Mouse (Mus musculus) lung, embryonic 14.5 days (tissue): Measurements from ENCODE around the gene Hoxa10. TPM values are rescaled to one million over a fixed set of nuclear protein-coding genes. Genes with fewer than 3 reads are reported as not detected.

ENCODE experiments used
- ATAC-seq: fragments of 200-750 bp; cut with Nextera tagmentation; 2 replicates; pipeline ENCODE4 v1.8.0; 2017; ENCODE audit warnings: mild to moderate bottlenecking, moderate TSS enrichment, moderate library complexity; ENCODE audit not compliant: insufficient read depth
- DNase-seq: peaks from one replicate; pipeline ENCODE4 v3.0.0-alpha.2; 2015
- H3K27ac ChIP-seq: fragments of 300-500 bp; sonication (generic); 2 replicates; pipeline ENCODE4 v1.5.1; 2014; ENCODE audit warnings: low read depth, mild to moderate bottlenecking, moderate library complexity
- H3K27me3 ChIP-seq: fragments of 300-500 bp; sonication (generic); 2 replicates; pipeline ENCODE4 v1.6.1; 2014; ENCODE audit warnings: low read length, control low read depth; ENCODE audit not compliant: insufficient read depth
- H3K36me3 ChIP-seq: fragments of 300-500 bp; sonication (generic); 2 replicates; pipeline ENCODE4 v1.6.1; 2014; ENCODE audit warnings: control low read depth; ENCODE audit not compliant: insufficient read depth
- H3K4me1 ChIP-seq: fragments of 300-500 bp; sonication (generic); 2 replicates; pipeline ENCODE4 v1.6.1; 2014; ENCODE audit warnings: antibody characterized with exemption, control low read depth; ENCODE audit not compliant: insufficient read depth
- H3K4me2 ChIP-seq: fragments of 300-500 bp; sonication (generic); 2 replicates; pipeline ENCODE4 v1.6.1; 2014; ENCODE audit warnings: mild to moderate bottlenecking
- H3K4me3 ChIP-seq: fragments of 300-500 bp; sonication (generic); 2 replicates; pipeline ENCODE4 v1.5.1; 2014; ENCODE audit warnings: low read depth, low read length
- H3K9ac ChIP-seq: fragments of 300-500 bp; sonication (generic); 2 replicates; pipeline ENCODE4 v1.6.1; 2014
- H3K9me3 ChIP-seq: fragments of 300-500 bp; sonication (generic); 2 replicates; pipeline ENCODE4 v1.6.1; 2016; ENCODE audit warnings: low read depth, low read length, control low read depth
- CTCF ChIP-seq: IDR thresholded peaks from 2 replicates; pipeline ENCODE4 v1.5.1; 2016; ENCODE audit warnings: antibody characterized with exemption, low read depth
- WGBS: fragments of 180-500 bp; shearing (Covaris S2); extraction: QIAGEN DNeasy Blood & Tissue Kit; methylation state at CpG from one replicate; pipeline ENCODE4 v1.1.7; 2014; 5-methylcytosine and 5-hydroxymethylcytosine counted together
- polyA plus RNA-seq: library from polyadenylated mRNA; unstranded; fragments of >200 nt; fragmentation: Nextera tagmentation; extraction: Ambion mirVana; gene quantifications from 2 replicates; pipeline ENCODE4 v1.2.1, GENCODE M21; 2014

The Hoxa10 gene
- polyA plus RNA-seq, 1 experiment from 2014 or later, result not detected

- WGBS, result 7% methylated on average over 11 of the region's 11 CpGs
- no peak overlapping the region for H3K4me2 ChIP-seq
- peaks cover 89% of the 10 kb centered on the region for H3K27me3 ChIP-seq
- TF ChIP-seq CTCF, result no peak
- H3K9ac ChIP-seq, result no peak overlapping the region
- H3K9me3 ChIP-seq, result no peaks in the 10 kb centered on the region
- no peaks in the 10 kb centered on the region for H3K36me3 ChIP-seq
- DNase-seq (no peak), ATAC-seq (no peak)
- H3K4me1 ChIP-seq, result no peaks in the 10 kb centered on the region
- no peak overlapping the region for H3K4me3 ChIP-seq
- no peak overlapping the region for H3K27ac ChIP-seq
Measured at GRCm38 (mm10) chr6:52274576-52274975, 33.9 kb upstream of the Hoxa10 start.

DNA sequence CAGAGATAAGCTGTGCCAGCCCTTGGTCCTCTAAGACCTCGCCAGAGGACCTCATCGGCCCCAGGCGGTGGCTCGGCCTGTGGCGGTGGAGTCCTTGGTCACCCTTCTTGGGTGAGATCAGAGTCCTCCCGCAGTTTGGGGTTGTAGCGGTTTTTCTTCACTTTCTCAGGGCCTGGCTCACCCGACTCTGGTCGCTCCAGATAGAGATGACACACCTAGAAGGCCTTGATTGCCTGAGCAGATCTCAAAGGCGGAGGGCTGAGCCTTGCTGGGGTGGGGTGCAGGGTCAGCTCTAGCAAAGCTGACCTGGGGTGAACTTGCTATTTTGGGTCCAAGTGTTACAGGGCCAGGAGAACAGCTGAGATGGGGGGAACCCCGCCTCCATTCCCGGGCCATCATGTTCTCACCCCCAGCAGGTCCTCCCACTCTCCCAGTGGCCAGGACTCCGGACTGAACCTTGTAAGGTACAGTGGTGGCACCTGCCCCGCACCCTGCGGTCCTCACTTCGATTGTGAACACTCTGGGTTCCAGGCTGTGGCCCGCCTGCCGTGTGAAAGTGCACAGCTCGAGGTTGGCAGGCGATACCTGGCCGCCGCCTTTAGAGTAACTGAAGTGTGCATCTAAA lies 33.1 kb upstream of the Hoxa10 start:
- no peaks in the 10 kb centered on the region for H3K4me1 ChIP-seq
- no peak overlapping the region for H3K4me3 ChIP-seq
- H3K36me3 ChIP-seq, result no peaks in the 10 kb centered on the region
- no peak overlapping the region for H3K9ac ChIP-seq
- no peak for DNase-seq
- H3K4me2 ChIP-seq, result no peak overlapping the region
- 3% methylated on average over 22 of the region's 22 CpGs for WGBS
- TF ChIP-seq CTCF, result no peak
- H3K27me3 ChIP-seq, result peaks cover 94% of the 10 kb centered on the region
- ATAC-seq, result no peak
- no peak overlapping the region for H3K27ac ChIP-seq
- no peaks in the 10 kb centered on the region for H3K9me3 ChIP-seq

DNA sequence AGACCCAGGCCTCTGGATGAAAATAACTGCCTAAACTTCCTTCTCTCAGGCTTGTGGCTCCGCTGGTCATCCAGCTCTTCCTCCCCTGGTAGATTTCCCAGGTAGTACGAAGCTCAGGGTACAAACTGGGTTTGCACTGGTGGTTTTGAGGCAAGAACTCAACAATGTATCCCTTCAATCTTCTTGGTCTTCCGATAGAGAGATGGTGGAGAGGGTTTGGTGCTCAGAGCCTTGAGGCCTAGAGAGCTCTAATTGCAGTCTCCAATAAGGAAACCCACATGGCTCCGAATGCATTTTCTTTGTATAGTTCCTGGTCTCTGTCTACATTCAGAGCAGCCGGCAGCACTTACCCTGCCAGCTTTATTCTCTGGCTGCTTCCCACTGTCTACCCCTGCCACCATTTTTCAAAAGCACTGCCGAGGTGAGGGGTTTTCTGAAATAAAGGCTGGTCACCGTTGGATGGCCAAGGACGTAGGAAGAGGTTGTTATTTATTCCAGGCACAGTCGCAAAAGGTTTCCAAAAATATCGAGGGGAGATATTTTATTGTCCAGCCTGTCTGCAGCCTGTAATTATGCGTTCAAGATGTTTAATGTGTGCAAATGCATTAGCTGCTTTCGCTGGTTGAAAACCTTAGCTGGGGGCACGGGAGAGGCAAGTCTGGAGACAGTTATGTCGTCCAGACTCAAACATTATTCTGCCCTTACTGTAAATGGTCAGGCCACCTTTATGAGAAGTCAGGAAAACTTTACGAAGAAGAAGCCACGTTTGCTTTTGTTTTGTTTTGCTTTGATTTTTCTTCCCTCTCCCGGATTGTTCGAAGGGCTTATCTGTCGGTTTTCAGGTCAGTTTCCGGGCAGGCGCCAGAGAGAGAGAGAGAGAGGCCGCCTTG lies 32.4 kb upstream of the Hoxa10 start:
- H3K9ac ChIP-seq, result no peak overlapping the region
- ATAC-seq (no peak), DNase-seq (no peak)
- no peak overlapping the region for H3K4me2 ChIP-seq
- no peak overlapping the region for H3K27ac ChIP-seq
- no peak for TF ChIP-seq CTCF
- H3K36me3 ChIP-seq, result no peaks in the 10 kb centered on the region
- H3K4me3 ChIP-seq, result no peak overlapping the region
- H3K4me1 ChIP-seq, result no peaks in the 10 kb centered on the region
- H3K27me3 ChIP-seq, result peaks cover 99% of the 10 kb centered on the region
- 12% methylated on average over 22 of the region's 22 CpGs for WGBS
- H3K9me3 ChIP-seq, result no peaks in the 10 kb centered on the region

DNA sequence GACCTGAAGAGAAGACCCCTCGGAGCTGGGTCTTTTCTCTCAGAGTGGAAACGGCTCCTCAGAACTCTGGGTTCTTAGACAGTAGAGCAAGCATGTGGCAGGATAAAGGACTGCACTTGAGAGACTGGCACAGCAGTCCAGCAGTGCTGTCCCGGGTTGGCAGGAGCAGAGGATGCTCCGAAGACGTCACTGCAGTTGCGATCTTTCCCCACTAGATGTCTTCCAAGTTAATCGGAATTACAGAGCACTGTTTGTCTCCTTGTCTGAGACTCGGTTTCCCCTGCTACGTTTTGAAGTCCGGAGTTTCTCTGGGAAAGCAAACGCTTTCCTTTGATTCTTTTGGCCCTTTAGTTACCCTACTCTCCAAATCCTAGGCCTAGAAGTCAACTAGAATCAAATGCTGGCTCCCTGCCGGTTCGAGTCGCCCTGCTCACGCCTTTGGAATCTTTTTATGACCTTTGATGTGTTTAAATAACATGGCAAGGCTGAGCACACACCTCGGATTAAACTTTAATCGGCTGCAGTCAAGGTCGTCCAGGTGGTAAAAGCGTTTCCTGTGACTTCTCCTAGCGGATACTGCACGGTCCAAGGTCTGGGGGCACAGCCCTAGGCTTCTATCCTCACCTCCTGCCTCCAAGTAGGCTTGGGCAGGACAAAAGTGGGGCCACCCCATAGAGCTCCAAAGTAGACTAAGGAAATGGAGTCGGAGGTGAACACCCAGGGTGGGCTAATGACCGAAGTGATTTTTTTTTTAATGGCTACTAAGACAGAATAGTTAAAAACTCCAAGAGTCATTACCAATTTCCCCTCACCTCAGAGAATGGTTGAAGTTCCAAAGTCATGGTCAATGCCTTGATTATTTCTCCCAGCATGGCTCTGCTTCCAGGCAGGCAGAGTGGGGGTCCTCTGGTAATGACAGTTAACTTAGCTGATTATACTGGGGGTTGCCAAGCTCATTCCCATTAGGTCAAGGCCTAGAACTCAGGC lies 30.1 kb upstream of the Hoxa10 start:
- DNase-seq, result peak; percentile 93
- peak; percentile 44; the same call in 1 of the 2 replicates for ATAC-seq
- peak; percentile 82 for TF ChIP-seq CTCF
- Histone ChIP-seq H3K27ac (no peak overlapping the region), H3K36me3 (no peaks in the 10 kb centered on the region), H3K27me3 (peaks cover 98% of the 10 kb centered on the region), H3K4me2 (no peak overlapping the region), H3K4me3 (no peak overlapping the region), H3K9me3 (no peaks in the 10 kb centered on the region), H3K9ac (no peak overlapping the region), H3K4me1 (no peaks in the 10 kb centered on the region)
- 10% methylated on average over 23 of the region's 23 CpGs for WGBS

DNA sequence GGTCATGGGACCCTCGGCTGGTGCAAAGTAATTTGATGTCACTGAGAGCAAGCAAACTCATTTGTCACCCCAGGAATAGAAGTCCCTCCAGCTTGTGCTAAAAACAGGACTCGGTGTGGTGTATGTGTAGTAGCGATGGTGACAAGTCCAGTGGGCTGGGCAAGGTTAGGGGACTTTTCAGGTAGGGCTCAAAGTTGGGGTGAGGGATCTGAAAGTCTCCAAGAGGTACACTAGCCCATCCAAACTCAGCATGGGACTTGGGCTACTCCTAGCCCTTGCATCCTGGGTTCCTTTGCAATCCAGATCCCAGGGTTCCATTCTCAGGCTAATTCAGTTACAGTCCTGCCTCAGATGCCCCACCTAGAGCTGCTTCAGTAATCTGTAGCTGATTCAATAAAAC lies 28.1 kb upstream of the Hoxa10 start:
- Histone ChIP-seq H3K4me2 (no peak overlapping the region), H3K27me3 (peaks cover 98% of the 10 kb centered on the region), H3K27ac (no peak overlapping the region), H3K9ac (no peak overlapping the region), H3K4me3 (no peak overlapping the region), H3K9me3 (no peaks in the 10 kb centered on the region), H3K4me1 (no peaks in the 10 kb centered on the region), H3K36me3 (no peaks in the 10 kb centered on the region)
- DNase-seq, result no peak
- TF ChIP-seq CTCF, result no peak
- WGBS, result 5% methylated on average over 3 of the region's 3 CpGs
- ATAC-seq, result no peak

- ATAC-seq (no peak), DNase-seq (no peak)
- Histone ChIP-seq H3K27ac (no peak overlapping the region), H3K9ac (no peak overlapping the region), H3K36me3 (no peaks in the 10 kb centered on the region), H3K4me3 (no peak overlapping the region), H3K9me3 (no peaks in the 10 kb centered on the region), H3K27me3 (peaks cover 98% of the 10 kb centered on the region), H3K4me2 (no peak overlapping the region), H3K4me1 (no peaks in the 10 kb centered on the region)
- TF ChIP-seq CTCF, result no peak
- WGBS, result 6% methylated on average over 7 of the region's 7 CpGs
Measured at GRCm38 (mm10) chr6:52268341-52268740, 27.7 kb upstream of the Hoxa10 start.

DNA sequence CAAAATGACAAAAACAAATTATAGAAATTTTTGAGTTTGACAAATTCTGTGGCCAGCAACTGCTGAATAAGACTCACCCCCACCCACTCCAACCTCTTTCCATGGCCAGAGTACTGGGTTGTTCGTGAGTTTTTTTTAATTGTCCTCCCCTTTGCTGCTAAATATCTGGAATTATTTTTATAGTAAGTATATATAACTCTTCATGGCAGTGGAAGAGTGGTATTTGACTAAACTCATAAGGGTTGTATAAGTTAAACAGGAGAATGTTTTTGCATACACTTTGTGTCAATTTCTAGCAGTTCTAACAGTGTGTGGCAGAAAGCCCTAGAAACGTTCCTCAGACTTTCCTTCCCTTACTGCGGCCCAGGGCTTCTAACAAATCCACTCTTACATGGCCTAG lies 27.0 kb upstream of the Hoxa10 start:
- Histone ChIP-seq H3K4me1 (no peaks in the 10 kb centered on the region), H3K36me3 (no peaks in the 10 kb centered on the region), H3K27me3 (peaks cover 98% of the 10 kb centered on the region), H3K27ac (no peak overlapping the region), H3K9ac (no peak overlapping the region), H3K4me3 (no peak overlapping the region), H3K9me3 (no peaks in the 10 kb centered on the region), H3K4me2 (no peak overlapping the region)
- DNase-seq (no peak), ATAC-seq (no peak)
- no peak for TF ChIP-seq CTCF
- 12% methylated on average over 3 of the region's 3 CpGs for WGBS
